Mouse (Mus musculus) kidney, adult 10 weeks (tissue): ENCODE data around the gene Tas2r126. TPM values are rescaled to one million over a fixed set of nuclear protein-coding genes. Genes with fewer than 3 reads are reported as not detected.

Experiments
- polyA plus RNA-seq: library from polyadenylated mRNA; stranded (reverse); fragments of 350-450 nt; fragmentation: Illumina TruSeq; extraction: RNeasy Lipid Tissue Mini Kit (QIAGEN cat#74804); gene quantifications from one replicate; pipeline ENCODE4 v1.2.3, GENCODE M21; 2014; ENCODE audit warnings: low read depth, low replicate concordance

Tas2r126 gene
- polyA plus RNA-seq: not detected

GRCm38 (mm10) chr6:42434446-42434845, at the start of gene Tas2r126:
TSS of gene Tas2r126 (plus strand) at chr6:42434535.

GRCm38 (mm10) chr6:42399938-42400337, 34.4 kb upstream of the Tas2r126 start, which contains the start of gene Tas2r143:
TSS of gene Tas2r143 (plus strand) at chr6:42400238.

GRCm38 (mm10) chr6:42405134-42405533, 29.2 kb upstream of the Tas2r126 start, which contains the start of gene Tas2r135:
TSS of gene Tas2r135 (plus strand) at chr6:42405434.

GRCm38 (mm10) chr6:42465096-42465495, 30.8 kb downstream of the Tas2r126 start, which contains the start of gene Olfr458:
TSS of gene Olfr458 (minus strand) at chr6:42465196.

GRCm38 (mm10) chr6:42476235-42476634, 41.9 kb downstream of the Tas2r126 start, which contains the start of gene Olfr457:
TSS of gene Olfr457 (minus strand) at chr6:42476335.

Other genes starting within 250 kb of the Tas2r126 start
- gene Tas2r144, start 219.2 kb upstream of the Tas2r126 start, polyA plus RNA-seq: not detected
- gene Gstk1, start 188.6 kb upstream of the Tas2r126 start, polyA plus RNA-seq: 85.7 TPM
- 22.2 TPM for gene Tmem139, start 172.6 kb upstream of the Tas2r126 start, polyA plus RNA-seq
- gene Casp2, start 169.6 kb upstream of the Tas2r126 start, polyA plus RNA-seq: 19.3 TPM
- gene Clcn1, start 147.8 kb upstream of the Tas2r126 start, polyA plus RNA-seq: not detected
- not detected for gene Fam131b, start 109.9 kb upstream of the Tas2r126 start, polyA plus RNA-seq
- 1.3 TPM for gene Zyx, start 84.9 kb upstream of the Tas2r126 start, polyA plus RNA-seq
- gene Epha1, start 61.3 kb upstream of the Tas2r126 start, polyA plus RNA-seq: 1.6 TPM
- not detected for gene Tas2r143, start 34.3 kb upstream of the Tas2r126 start, polyA plus RNA-seq
- not detected for gene Tas2r135, start 29.1 kb upstream of the Tas2r126 start, polyA plus RNA-seq
- gene Olfr458, start 30.7 kb downstream of the Tas2r126 start, polyA plus RNA-seq: not detected
- gene Olfr457, start 41.8 kb downstream of the Tas2r126 start, polyA plus RNA-seq: not detected
- not detected for gene Olfr456, start 52.7 kb downstream of the Tas2r126 start, polyA plus RNA-seq
- not detected for gene Olfr455, start 113.1 kb downstream of the Tas2r126 start, polyA plus RNA-seq
- not detected for gene Tcaf3, start 163.2 kb downstream of the Tas2r126 start, polyA plus RNA-seq
- gene Tcaf2, start 210.7 kb downstream of the Tas2r126 start, polyA plus RNA-seq: 2.4 TPM